Mouse (Mus musculus): ENCODE results near the gene Atg9b.

The Atg9b gene

GRCm38 (mm10) chr5:24347186-24347875 is 44.6 kb downstream of the Atg9b start:
- DNase-seq, result no peak

- DNase-seq, result no peak
Measured at GRCm38 (mm10) chr5:24346313-24346712, 45.6 kb downstream of the Atg9b start.

GRCm38 (mm10) chr5:24344477-24345051 is 47.4 kb downstream of the Atg9b start:
- no peak for DNase-seq

- DNase-seq, result no peak
Measured at GRCm38 (mm10) chr5:24343977-24344436, 47.9 kb downstream of the Atg9b start.

- no peak for DNase-seq
Measured at GRCm38 (mm10) chr5:24343379-24343778, 48.6 kb downstream of the Atg9b start.

GRCm38 (mm10) chr5:24342966-24343365 is 49.0 kb downstream of the Atg9b start:
- no peak for DNase-seq

GRCm38 (mm10) chr5:24342205-24342963 is 49.6 kb downstream of the Atg9b start:
- no peak for DNase-seq

- no peak for DNase-seq
Measured at GRCm38 (mm10) chr5:24337821-24338220, 54.1 kb downstream of the Atg9b start.

GRCm38 (mm10) chr5:24337366-24337765 is 54.6 kb downstream of the Atg9b start:
- DNase-seq, result no peak

GRCm38 (mm10) chr5:24335888-24336511 is 55.9 kb downstream of the Atg9b start:
- DNase-seq, result no peak

- DNase-seq, result no peak
Measured at GRCm38 (mm10) chr5:24334749-24335148, 57.2 kb downstream of the Atg9b start.

Data from right cerebral cortex, postnatal 4 days (tissue).